Mouse (Mus musculus) limb, embryonic 14.5 days (tissue): ENCODE measurements around the gene Aldh3a1. TPM values are rescaled to one million over a fixed set of nuclear protein-coding genes. Genes with fewer than 3 reads are reported as not detected.

Experiments used
- ATAC-seq: fragments of 200-750 bp; cut with Nextera tagmentation; 2 replicates; pipeline ENCODE4 v1.8.0; 2017; ENCODE audit warnings: low read depth, moderate number of reproducible peaks, moderate TSS enrichment; ENCODE audit not compliant: low FRiP score
- DNase-seq: peaks from one replicate; pipeline ENCODE4 v3.0.0-alpha.2; 2015; ENCODE audit warnings: low spot score
- H3K27ac ChIP-seq: fragments of 300-500 bp; sonication (generic); replicated peaks from 2 replicates; pipeline ENCODE4 v1.5.1; 2014; ENCODE audit warnings: low read depth, mild to moderate bottlenecking, low read length, moderate library complexity, mixed read lengths
- H3K27me3 ChIP-seq: fragments of 300-500 bp; sonication (generic); 2 replicates; pipeline ENCODE4 v1.6.1; 2014; ENCODE audit warnings: low read length, mixed read lengths; ENCODE audit not compliant: control insufficient read depth, insufficient read depth
- H3K36me3 ChIP-seq: fragments of 300-500 bp; sonication (generic); 2 replicates; pipeline ENCODE4 v1.6.1; 2014; ENCODE audit warnings: mild to moderate bottlenecking, low read length, moderate library complexity, mixed read lengths; ENCODE audit not compliant: control insufficient read depth, insufficient read depth
- H3K4me1 ChIP-seq: fragments of 300-500 bp; sonication (generic); 2 replicates; pipeline ENCODE4 v1.6.1; 2014; ENCODE audit warnings: antibody characterized with exemption, low read length, mixed read lengths; ENCODE audit not compliant: control insufficient read depth, insufficient read depth
- H3K4me2 ChIP-seq: fragments of 300-500 bp; sonication (generic); replicated peaks from 2 replicates; pipeline ENCODE4 v1.6.1; 2014; ENCODE audit warnings: low read depth, mild to moderate bottlenecking, low read length, moderate library complexity; ENCODE audit not compliant: severe bottlenecking
- H3K4me3 ChIP-seq: fragments of 300-500 bp; sonication (generic); replicated peaks from 2 replicates; pipeline ENCODE4 v1.5.1; 2014; ENCODE audit warnings: low read length
- H3K9ac ChIP-seq: fragments of 300-500 bp; sonication (generic); 2 replicates; pipeline ENCODE4 v1.6.1; 2014; ENCODE audit warnings: mild to moderate bottlenecking, low read depth, low read length, moderate library complexity; ENCODE audit not compliant: severe bottlenecking
- H3K9me3 ChIP-seq: fragments of 300-500 bp; sonication (generic); 2 replicates; pipeline ENCODE4 v1.6.1; 2016; ENCODE audit warnings: low read length; ENCODE audit not compliant: control insufficient read depth
- POLR2A ChIP-seq: fragments of 200-500 bp; IDR thresholded peaks from 2 replicates; pipeline ENCODE4 v1.8.0; 2012; ENCODE audit warnings: inconsistent platforms, mild to moderate bottlenecking, moderate library complexity, borderline replicate concordance; ENCODE audit not compliant: insufficient read depth, insufficient read length; ENCODE audit errors: extremely low read depth
- WGBS: fragments of 180-500 bp; shearing (Covaris S2); extraction: QIAGEN DNeasy Blood & Tissue Kit; methylation state at CpG from one replicate; pipeline ENCODE4 v1.1.7; 2014; 5-methylcytosine and 5-hydroxymethylcytosine counted together
- polyA plus RNA-seq, 2 experiments: library from polyadenylated mRNA; depleted of rRNA in 1 of 2; stranded (reverse) in 1 of 2; unstranded in 1 of 2; fragments of >200 nt; fragmentation: Nextera tagmentation in 1 of 2; extraction: Ambion mirVana in 1 of 2; gene quantifications; 2 replicates each; pipeline versions ENCODE4 v1.2.1 to v1.2.3; 2012 to 2014

Aldh3a1 gene
- polyA plus RNA-seq, 2 experiments, result 0.47 to 0.70 TPM

GRCm38 (mm10) chr11:61262516-61262915 lies 55.2 kb downstream of the Aldh3a1 start:
- no peak for DNase-seq
- H3K27me3 ChIP-seq, result no peaks in the 10 kb centered on the region
- H3K36me3 ChIP-seq, result peaks cover 57% of the 10 kb centered on the region
- peaks cover 7% of the 10 kb centered on the region for H3K4me1 ChIP-seq
- no peak for ATAC-seq
- no peak overlapping the region for H3K9ac ChIP-seq
- no peaks in the 10 kb centered on the region for H3K9me3 ChIP-seq
- no peak for TF ChIP-seq POLR2A
- 92% methylated on average over 14 of the region's 14 CpGs for WGBS
- H3K27ac ChIP-seq, result no peak overlapping the region
- no peak overlapping the region for H3K4me2 ChIP-seq
- no peak overlapping the region for H3K4me3 ChIP-seq

- no peak for TF ChIP-seq POLR2A
- 91% methylated on average over 1 of the region's 1 CpGs for WGBS
- no peak overlapping the region for H3K9ac ChIP-seq
Observed at GRCm38 (mm10) chr11:61263841-61264240, 56.5 kb downstream of the Aldh3a1 start.

DNA sequence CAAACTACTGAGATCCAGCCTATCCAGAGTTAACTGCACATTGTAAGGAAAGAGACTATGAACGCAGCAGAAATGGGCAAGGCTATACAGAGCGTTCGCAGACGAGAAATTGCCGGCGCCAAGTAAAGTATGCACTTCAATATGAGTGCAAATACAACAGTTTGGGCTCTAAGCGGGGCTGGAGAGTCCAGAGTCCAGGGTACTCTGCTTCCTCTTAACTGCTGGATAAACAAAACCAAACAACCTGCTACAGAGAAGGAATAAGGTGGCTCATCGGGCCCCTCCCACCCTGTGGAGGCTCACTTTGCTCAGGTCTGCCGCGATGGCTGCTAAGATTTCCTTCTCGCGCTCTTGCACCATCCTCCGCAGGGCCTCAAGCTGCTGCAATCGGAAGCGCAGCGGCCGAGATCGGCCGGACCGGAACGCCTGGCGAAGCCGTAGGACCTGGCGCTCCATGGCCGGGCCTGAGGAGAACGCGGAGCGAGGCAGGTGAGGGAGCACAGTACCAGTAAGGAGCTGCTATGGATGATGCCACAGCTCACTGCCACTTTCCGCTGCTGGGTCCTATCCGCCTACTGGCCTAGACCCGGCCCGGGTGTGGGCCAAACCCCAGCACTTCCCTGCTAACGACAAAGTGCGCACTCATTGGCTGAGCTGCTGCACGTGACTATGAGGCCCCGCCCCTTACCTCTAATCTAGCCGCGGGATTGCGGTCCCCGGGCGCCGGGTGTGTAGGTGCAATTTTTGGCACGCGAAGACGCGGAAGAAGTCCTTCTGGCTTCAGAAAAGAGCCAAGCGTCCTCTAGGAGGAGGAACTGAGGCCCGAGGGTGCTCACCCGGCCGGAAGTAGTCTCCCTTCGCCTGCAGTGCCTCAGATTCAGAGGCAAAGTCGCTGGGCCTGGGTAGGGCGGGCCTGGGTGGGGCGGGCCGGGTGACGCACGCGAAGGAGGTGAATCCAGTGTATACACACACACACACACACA lies 59.5 kb downstream of the Aldh3a1 start, which contains the start of gene Aldh3a2:
Aldh3a2 (minus strand) TSS at position 914 of the 983 bp plus-strand sequence.
- ATAC-seq (peak; percentile 100), DNase-seq (peak; percentile 97)
- under 1% methylated on average over 56 of the region's 58 CpGs for WGBS
- H3K4me2 ChIP-seq, result peak within 1 kb of the TSS; percentile 69
- peak within 1 kb of the TSS; percentile 89 for H3K9ac ChIP-seq
- no peaks in the 10 kb centered on the region for H3K9me3 ChIP-seq
- peak; percentile 96; the same call in 1 of the 2 replicates for TF ChIP-seq POLR2A
- peak within 1 kb of the TSS; percentile 71 for H3K4me3 ChIP-seq
- H3K4me1 ChIP-seq, result peaks cover 7% of the 10 kb centered on the region
- no peaks in the 10 kb centered on the region for H3K27me3 ChIP-seq
- peak within 1 kb of the TSS; percentile 95 for H3K27ac ChIP-seq
- H3K36me3 ChIP-seq, result peaks cover 26% of the 10 kb centered on the region

More at GRCm38 (mm10) chr11:61263841-61264240, 56.5 kb downstream of the Aldh3a1 start:
- no peak overlapping the region for H3K4me3 ChIP-seq
- H3K27ac ChIP-seq, result no peak overlapping the region
- H3K36me3 ChIP-seq, result peaks cover 46% of the 10 kb centered on the region
- H3K9me3 ChIP-seq, result no peaks in the 10 kb centered on the region
- H3K4me1 ChIP-seq, result peaks cover 7% of the 10 kb centered on the region
- H3K27me3 ChIP-seq, result no peaks in the 10 kb centered on the region
- no peak overlapping the region for H3K4me2 ChIP-seq
- DNase-seq (no peak), ATAC-seq (no peak)

Other genes with a start within 250 kb of the Aldh3a1 start
- gene Kcnj12, start 185.0 kb upstream of the Aldh3a1 start, polyA plus RNA-seq (2012; rRNA removed), result 0.47 and 0.55 TPM in 2 replicates
- 0.14 and 0.62 TPM in 2 replicates for gene Kcnj12, start 185.0 kb upstream of the Aldh3a1 start, polyA plus RNA-seq (2014; fragmentation: Nextera tagmentation; extraction: Ambion mirVana)
- 3.8 and 5.1 TPM in 2 replicates for gene Tnfrsf13b, start 80.8 kb upstream of the Aldh3a1 start, polyA plus RNA-seq (2012; rRNA removed)
- 2.2 and 3.6 TPM in 2 replicates for gene Tnfrsf13b, start 80.8 kb upstream of the Aldh3a1 start, polyA plus RNA-seq (2014; fragmentation: Nextera tagmentation; extraction: Ambion mirVana)
- 123 and 146 TPM in 2 replicates for gene Usp22, start 32.5 kb upstream of the Aldh3a1 start, polyA plus RNA-seq (2012; rRNA removed)
- gene Usp22, start 32.5 kb upstream of the Aldh3a1 start, polyA plus RNA-seq (2014; fragmentation: Nextera tagmentation; extraction: Ambion mirVana), result 174 and 201 TPM in 2 replicates
- gene Aldh3a2, start 59.9 kb downstream of the Aldh3a1 start, polyA plus RNA-seq (2012; rRNA removed), result 33.2 and 35.5 TPM in 2 replicates
- 33.5 and 34.4 TPM in 2 replicates for gene Aldh3a2, start 59.9 kb downstream of the Aldh3a1 start, polyA plus RNA-seq (2014; fragmentation: Nextera tagmentation; extraction: Ambion mirVana)
- 0.17 and 0.19 TPM in 2 replicates for gene Slc47a2, start 135.3 kb downstream of the Aldh3a1 start, polyA plus RNA-seq (2012; rRNA removed)
- gene Slc47a2, start 135.3 kb downstream of the Aldh3a1 start, polyA plus RNA-seq (2014; fragmentation: Nextera tagmentation; extraction: Ambion mirVana), result 0.10 TPM in 1 of 2 replicates, not detected in the other
- 0.82 and 0.91 TPM in 2 replicates for gene Slc47a1, start 170.8 kb downstream of the Aldh3a1 start, polyA plus RNA-seq (2012; rRNA removed)
- 0.65 and 0.86 TPM in 2 replicates for gene Slc47a1, start 170.8 kb downstream of the Aldh3a1 start, polyA plus RNA-seq (2014; fragmentation: Nextera tagmentation; extraction: Ambion mirVana)
- gene Rnf112, start 246.6 kb downstream of the Aldh3a1 start, polyA plus RNA-seq (2012; rRNA removed), result 2.4 and 2.8 TPM in 2 replicates
- 0.21 and 0.26 TPM in 2 replicates for gene Rnf112, start 246.6 kb downstream of the Aldh3a1 start, polyA plus RNA-seq (2014; fragmentation: Nextera tagmentation; extraction: Ambion mirVana)